Mouse (Mus musculus): ENCODE measurements around the gene Zfp341.

The Zfp341 gene

GRCm38 (mm10) chr2:154670106-154670505 lies 57.0 kb downstream of the Zfp341 start:
- DNase-seq (ENCODE audit: inconsistent age in 2 of 2, low spot score in 1 of 2): no peak

- DNase-seq (ENCODE audit: inconsistent age in 2 of 2, low spot score in 1 of 2): no peak
Measured at GRCm38 (mm10) chr2:154670741-154671140, 57.6 kb downstream of the Zfp341 start.

GRCm38 (mm10) chr2:154674008-154674407 lies 60.9 kb downstream of the Zfp341 start:
- DNase-seq (ENCODE audit: inconsistent age in 2 of 2, low spot score in 1 of 2): no peak

- no peak for DNase-seq (ENCODE audit: inconsistent age in 2 of 2, low spot score in 1 of 2)
Measured at GRCm38 (mm10) chr2:154676653-154677609, 63.8 kb downstream of the Zfp341 start.

- peak in 1 of 2 experiments; percentile 83 for DNase-seq (ENCODE audit: inconsistent age in 2 of 2, low spot score in 1 of 2)
Measured at GRCm38 (mm10) chr2:154677651-154678139, 64.6 kb downstream of the Zfp341 start.

GRCm38 (mm10) chr2:154678995-154679394 lies 65.9 kb downstream of the Zfp341 start:
- DNase-seq (ENCODE audit: inconsistent age in 2 of 2, low spot score in 1 of 2): peak; percentile 50 to 73

- DNase-seq (ENCODE audit: inconsistent age in 2 of 2, low spot score in 1 of 2): no peak
Measured at GRCm38 (mm10) chr2:154680337-154680736, 67.2 kb downstream of the Zfp341 start.

- DNase-seq (ENCODE audit: inconsistent age in 2 of 2, low spot score in 1 of 2): no peak
Measured at GRCm38 (mm10) chr2:154680941-154681340, 67.8 kb downstream of the Zfp341 start.

- no peak for DNase-seq (ENCODE audit: inconsistent age in 2 of 2, low spot score in 1 of 2)
Measured at GRCm38 (mm10) chr2:154682712-154683111, 69.6 kb downstream of the Zfp341 start.

- peak in 1 of 2 experiments; percentile 51 for DNase-seq (ENCODE audit: inconsistent age in 2 of 2, low spot score in 1 of 2)
Measured at GRCm38 (mm10) chr2:154684901-154685470, 71.9 kb downstream of the Zfp341 start.

- no peak for DNase-seq (ENCODE audit: inconsistent age in 2 of 2, low spot score in 1 of 2)
Measured at GRCm38 (mm10) chr2:154685772-154686171, 72.7 kb downstream of the Zfp341 start.

- no peak for DNase-seq (ENCODE audit: inconsistent age in 2 of 2, low spot score in 1 of 2)
Measured at GRCm38 (mm10) chr2:154686819-154687218, 73.7 kb downstream of the Zfp341 start.

- peak in 1 of 2 experiments; percentile 37 for DNase-seq (ENCODE audit: inconsistent age in 2 of 2, low spot score in 1 of 2)
Measured at GRCm38 (mm10) chr2:154689391-154689790, 76.3 kb downstream of the Zfp341 start.

GRCm38 (mm10) chr2:154690959-154691358 lies 77.9 kb downstream of the Zfp341 start:
- no peak for DNase-seq (ENCODE audit: inconsistent age in 2 of 2, low spot score in 1 of 2)

- no peak for DNase-seq (ENCODE audit: inconsistent age in 2 of 2, low spot score in 1 of 2)
Measured at GRCm38 (mm10) chr2:154693186-154693940, 80.3 kb downstream of the Zfp341 start.

GRCm38 (mm10) chr2:154693941-154694256 lies 80.8 kb downstream of the Zfp341 start:
- DNase-seq (ENCODE audit: inconsistent age in 2 of 2, low spot score in 1 of 2): peak in 1 of 2 experiments; percentile 31

- DNase-seq (ENCODE audit: inconsistent age in 2 of 2, low spot score in 1 of 2): no peak
Measured at GRCm38 (mm10) chr2:154695690-154696089, 82.6 kb downstream of the Zfp341 start.
